Mouse (Mus musculus) CH12.LX (cell line): ENCODE results near the gene Syn3. TPM values are rescaled to one million over a fixed set of nuclear protein-coding genes. Genes with fewer than 3 reads are reported as not detected.

ENCODE experiments used
- DNase-seq: peaks from one replicate; pipeline ENCODE4 v3.0.0-alpha.2; 2013; ENCODE audit errors: extremely low read depth
- H3K27ac ChIP-seq: 2 replicates; pipeline ENCODE4 v1.5.1; 2012; ENCODE audit warnings: low read depth, mild to moderate bottlenecking, control low read depth, moderate library complexity; ENCODE audit not compliant: insufficient read depth
- H3K27me3 ChIP-seq: replicated peaks from 2 replicates; pipeline ENCODE3; 2012; ENCODE audit warnings: inconsistent platforms
- H3K36me3 ChIP-seq, 2 experiments: replicated peaks in 1 of 2; 2 replicates each; pipeline versions ENCODE3 to v1.6.1; 2012; ENCODE audit warnings: inconsistent platforms in 1 of 2, low read length in 1 of 2, mild to moderate bottlenecking in 1 of 2, mixed read lengths in 1 of 2, moderate library complexity in 1 of 2; ENCODE audit not compliant: control insufficient read depth in 1 of 2, insufficient read depth in 1 of 2
- H3K4me1 ChIP-seq, 2 experiments: 2 replicates each; pipeline ENCODE4 v1.6.1; 2012; ENCODE audit warnings: inconsistent platforms in 1 of 2, moderate library complexity in 1 of 2; ENCODE audit not compliant: insufficient read depth in 2 of 2, control insufficient read depth in 1 of 2
- H3K4me2 ChIP-seq: 2 replicates; pipeline ENCODE4 v1.6.1; 2012; ENCODE audit warnings: low read depth, mild to moderate bottlenecking, control low read depth; ENCODE audit not compliant: poor library complexity, insufficient read depth, severe bottlenecking
- H3K4me3 ChIP-seq, 3 experiments: fragments of 150-350 bp in 1 of 3; sonication (generic) in 1 of 3; replicated peaks in 1 of 3; 2 replicates each; pipeline versions ENCODE3 to v1.5.1; 2011 to 2012; ENCODE audit warnings: low read depth in 2 of 3, low read length in 2 of 3, mild to moderate bottlenecking in 2 of 3, moderate library complexity in 2 of 3, control low read depth in 1 of 3, improper control_type of control experiment in 1 of 3, inconsistent platforms in 1 of 3, mixed read lengths in 1 of 3; ENCODE audit not compliant: poor library complexity in 1 of 3
- H3K79me2 ChIP-seq: replicated peaks from 2 replicates; pipeline ENCODE4 v1.6.1; 2012; ENCODE audit warnings: mild to moderate bottlenecking, moderate library complexity; ENCODE audit not compliant: control insufficient read depth, poor library complexity, insufficient read depth, severe bottlenecking; ENCODE audit errors: extremely low read depth
- H3K9ac ChIP-seq: 2 replicates; pipeline ENCODE4 v1.6.1; 2012; ENCODE audit warnings: low read depth, mild to moderate bottlenecking, control low read depth, moderate library complexity; ENCODE audit not compliant: insufficient read depth
- H3K9me3 ChIP-seq: replicated peaks from 2 replicates; pipeline ENCODE3; 2012; ENCODE audit warnings: low read length, inconsistent platforms, mixed read lengths
- CHD1 ChIP-seq: IDR thresholded peaks from 2 replicates; pipeline ENCODE4 v1.6.1; 2012; ENCODE audit warnings: low read depth, low read length, improper control_type of control experiment, inconsistent platforms
- CHD2 ChIP-seq: IDR thresholded peaks from 2 replicates; pipeline ENCODE4 v1.6.1; 2011; ENCODE audit warnings: low read length, improper control_type of control experiment
- CTCF ChIP-seq, 2 experiments: IDR thresholded peaks in 1 of 2; conservative IDR thresholded peaks in 1 of 2; 2 replicates each; pipeline ENCODE4 v1.5.1; 2011 to 2012; ENCODE audit warnings: low read depth in 2 of 2, low read length in 2 of 2, improper control_type of control experiment in 1 of 2, inconsistent platforms in 1 of 2, mild to moderate bottlenecking in 1 of 2, moderate library complexity in 1 of 2
- E2F4 ChIP-seq: IDR thresholded peaks from 2 replicates; pipeline ENCODE4 v1.6.1; 2011; ENCODE audit warnings: low read depth, low read length, improper control_type of control experiment; ENCODE audit not compliant: insufficient replicate concordance
- ELF1 ChIP-seq: IDR thresholded peaks from 2 replicates; pipeline ENCODE4 v1.6.1; 2014; ENCODE audit warnings: low read depth, mild to moderate bottlenecking, inconsistent platforms, low read length, improper control_type of control experiment
- EP300 ChIP-seq: IDR thresholded peaks from 2 replicates; pipeline ENCODE4 v1.6.1; 2011; ENCODE audit warnings: low read length, improper control_type of control experiment
- GABPA ChIP-seq: IDR thresholded peaks from 2 replicates; pipeline ENCODE4 v1.6.1; 2012; ENCODE audit warnings: low read depth, low read length, improper control_type of control experiment, inconsistent platforms; ENCODE audit not compliant: insufficient replicate concordance
- IRF4 ChIP-seq: IDR thresholded peaks from 2 replicates; pipeline ENCODE4 v1.6.1; 2014; ENCODE audit warnings: low read depth, mild to moderate bottlenecking, inconsistent platforms, low read length, improper control_type of control experiment
- KAT2A ChIP-seq: IDR thresholded peaks from 2 replicates; pipeline ENCODE4 v1.6.1; 2012; ENCODE audit warnings: low read length, improper control_type of control experiment, inconsistent platforms; ENCODE audit not compliant: insufficient replicate concordance
- MAFK ChIP-seq: IDR thresholded peaks from 2 replicates; pipeline ENCODE4 v1.6.1; 2011; ENCODE audit warnings: low read length, improper control_type of control experiment; ENCODE audit not compliant: insufficient replicate concordance
- MAX ChIP-seq: IDR thresholded peaks from 2 replicates; pipeline ENCODE4 v1.6.1; 2011; ENCODE audit warnings: low read length, improper control_type of control experiment
- NRF1 ChIP-seq: IDR thresholded peaks from 2 replicates; pipeline ENCODE4 v1.6.1; 2014; ENCODE audit warnings: low read depth, mild to moderate bottlenecking, inconsistent platforms, low read length, improper control_type of control experiment, moderate library complexity
- SIN3A ChIP-seq: IDR thresholded peaks from 2 replicates; pipeline ENCODE4 v1.6.1; 2012; ENCODE audit warnings: low read length, improper control_type of control experiment, inconsistent platforms
- TBP ChIP-seq: conservative IDR thresholded peaks from 2 replicates; pipeline ENCODE4 v1.6.1; 2011; ENCODE audit warnings: low read depth, low read length, improper control_type of control experiment
- TCF12 ChIP-seq: IDR thresholded peaks from 2 replicates; pipeline ENCODE4 v1.6.1; 2014; ENCODE audit warnings: low read depth, mild to moderate bottlenecking, inconsistent platforms, low read length, improper control_type of control experiment
- USF1 ChIP-seq: IDR thresholded peaks from 2 replicates; pipeline ENCODE4 v1.6.1; 2014; ENCODE audit warnings: low read depth, mild to moderate bottlenecking, inconsistent platforms, low read length, improper control_type of control experiment
- USF2 ChIP-seq: conservative IDR thresholded peaks from 2 replicates; pipeline ENCODE4 v1.6.1; 2011; ENCODE audit warnings: low read depth, low read length, improper control_type of control experiment
- ZC3H11A ChIP-seq: IDR thresholded peaks from 2 replicates; pipeline ENCODE4 v1.6.1; 2012; ENCODE audit warnings: low read depth, mild to moderate bottlenecking, inconsistent platforms, low read length, improper control_type of control experiment
- ZMIZ1 ChIP-seq: IDR thresholded peaks from 2 replicates; pipeline ENCODE4 v1.6.1; 2012; ENCODE audit warnings: low read depth, mild to moderate bottlenecking, inconsistent platforms, low read length, improper control_type of control experiment
- ZNF384 ChIP-seq: IDR thresholded peaks from 2 replicates; pipeline ENCODE4 v1.6.1; 2012; ENCODE audit warnings: low read depth, low read length, improper control_type of control experiment, inconsistent platforms
- dilution Hi-C: fragments of 300-500 bp; cut with MboI; formaldehyde crosslinking; loops from 2 replicates; pipeline ENCODE4 v1.14.3; 2020; ENCODE audit warnings: low sequenced_read_pairs; ENCODE audit not compliant: extremely low pct_unique_long_range_greater_than_20kb, extremely low pct_ligation_motif_present
- in situ Hi-C: fragments of 300-500 bp; cut with MboI; formaldehyde crosslinking; loops from 3 replicates; pipeline ENCODE4 v1.14.3; 2019; ENCODE audit warnings: low sequenced_read_pairs, low pct_ligation_motif_present, low pct_unique_long_range_greater_than_20kb, mixed read lengths
- polyA plus RNA-seq: library from polyadenylated mRNA; unstranded; fragments of >175 nt; gene quantifications from 2 replicates; pipeline ENCODE4 v1.2.1, GENCODE M21; 2012; ENCODE audit warnings: low read depth; ENCODE audit not compliant: insufficient read length
- total RNA-seq, 2 experiments: library from RNA; depleted of rRNA; stranded (reverse); fragments of 300-350 nt in 1 of 2; fragments of >200 nt in 1 of 2; gene quantifications; 2 replicates each; pipeline ENCODE4 v1.2.3; 2012 to 2014

The Syn3 gene
- total and polyA plus RNA-seq, 3 experiments = 2.8 to 8.9 (median 5.6) TPM

DNA sequence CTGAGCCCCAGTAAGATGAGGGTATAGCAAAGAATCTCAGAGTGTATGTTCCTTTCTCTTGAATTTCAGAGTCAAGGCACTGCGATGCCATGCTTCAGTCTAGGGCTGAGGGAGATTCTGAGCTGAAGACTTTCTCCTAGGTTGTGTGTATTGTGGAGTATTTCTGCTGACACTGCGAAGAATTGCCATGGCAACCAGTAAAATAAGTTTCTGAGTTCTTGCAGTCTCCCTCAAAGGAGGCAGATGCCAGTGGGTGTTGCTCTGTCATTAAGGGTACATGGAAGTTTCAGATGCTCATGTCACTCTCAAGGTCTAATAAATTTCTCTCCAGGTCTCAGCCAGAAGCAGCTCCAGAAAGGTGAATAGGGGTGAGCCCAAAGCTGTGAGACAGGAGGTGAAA is 3.4 kb upstream of the Syn3 start:
- H3K27ac ChIP-seq = no peak overlapping the region
- H3K9me3 ChIP-seq = peaks cover 3% of the 10 kb centered on the region
- H3K9ac ChIP-seq = no peak overlapping the region
- H3K4me2 ChIP-seq = no peak overlapping the region
- in situ Hi-C loops = no loop called here
- H3K4me3 ChIP-seq = no peak overlapping the region
- dilution Hi-C loops = no loop called here
- H3K36me3 ChIP-seq = no peaks in the 10 kb centered on the region
- H3K27me3 ChIP-seq = no peaks in the 10 kb centered on the region
- no peak for TF ChIP-seq CTCF (conservative IDR thresholded peaks at IDR 0.05 in 1 of 2, IDR thresholded peaks at IDR 0.05 in 1 of 2; ENCODE audit: low read depth in 2 of 2, low read length in 2 of 2)
- TF ChIP-seq MAFK = 0 out of 2 replicates have a peak, but pooled peaks have one; percentile 23
- TF ChIP-seq, all 38 proteins: peak for 1
- no peak for DNase-seq
- Histone ChIP-seq H3K79me2 (0 out of 2 replicates have a peak, but pooled peaks cover 2% of the 10 kb centered on the region), H3K4me1 (peaks cover 0 to 14% of the 10 kb centered on the region in 2 experiments; a peak in 3 of 4 replicates)

- no peak for DNase-seq
- dilution Hi-C loops = no loop called here
- TF ChIP-seq CHD1 (0 out of 2 replicates have a peak, but pooled peaks have one; percentile 33), EP300 (no peak)
Observed at GRCm38 (mm10) chr10:86498051-86498672, 534 bp downstream of the Syn3 start.

GRCm38 (mm10) chr10:86495851-86496250 is 2.8 kb downstream of the Syn3 start:
- H3K36me3 ChIP-seq = peaks cover 0 to 21% of the 10 kb centered on the region in 2 experiments
- no peak overlapping the region for H3K9ac ChIP-seq
- H3K27ac ChIP-seq = no peak overlapping the region
- peaks cover 14% of the 10 kb centered on the region for H3K79me2 ChIP-seq
- in situ Hi-C loops (no loop called here), dilution Hi-C loops (no loop called here)
- DNase-seq = no peak
- no peaks in the 10 kb centered on the region for H3K27me3 ChIP-seq
- no peak overlapping the region for H3K4me3 ChIP-seq
- TF ChIP-seq TCF12 (no peak), ELF1 (no peak), IRF4 (no peak), CHD2 (no peak), CHD1 (no peak), ZC3H11A (no peak), NRF1 (no peak), TBP (no peak), ZMIZ1 (no peak), ZNF384 (no peak), EP300 (no peak), E2F4 (no peak), GABPA (no peak), KAT2A (no peak), SIN3A (no peak), MAX (no peak), USF2 (no peak), USF1 (no peak)
- H3K4me2 ChIP-seq = no peak overlapping the region
- peaks cover 21 to 63% of the 10 kb centered on the region in 2 experiments for H3K4me1 ChIP-seq
- H3K9me3 ChIP-seq = no peaks in the 10 kb centered on the region

More at GRCm38 (mm10) chr10:86498051-86498672, 534 bp downstream of the Syn3 start:
- peaks cover 3% of the 10 kb centered on the region for H3K9me3 ChIP-seq
- peak overlapping the region; percentile 73 for H3K9ac ChIP-seq
- H3K36me3 ChIP-seq = peaks cover 0 to 21% of the 10 kb centered on the region in 2 experiments
- H3K4me3 ChIP-seq = peak overlapping the region; percentile 64 to 67 (median 66)
- H3K27me3 ChIP-seq = no peaks in the 10 kb centered on the region
- in situ Hi-C loops = no loop called here
- H3K79me2 ChIP-seq = peaks cover 2% of the 10 kb centered on the region
- peak overlapping the region; percentile 69 for H3K4me2 ChIP-seq
- peaks cover 17 to 53% of the 10 kb centered on the region in 2 experiments for H3K4me1 ChIP-seq
- H3K27ac ChIP-seq = peak overlapping the region; percentile 10; the same call in 1 of the 2 replicates
